Mouse (Mus musculus): ENCODE measurements at regions not wholly inside any gene's neighbourhood (a gene's known extent, or its start where the extent isn't known, plus 50 kb on each side); places are given as distances from the start of the nearest gene placed in this dataset.
A peak's percentile ranks its signal among the peaks of the same experiment; 100 is the strongest.

DNA sequence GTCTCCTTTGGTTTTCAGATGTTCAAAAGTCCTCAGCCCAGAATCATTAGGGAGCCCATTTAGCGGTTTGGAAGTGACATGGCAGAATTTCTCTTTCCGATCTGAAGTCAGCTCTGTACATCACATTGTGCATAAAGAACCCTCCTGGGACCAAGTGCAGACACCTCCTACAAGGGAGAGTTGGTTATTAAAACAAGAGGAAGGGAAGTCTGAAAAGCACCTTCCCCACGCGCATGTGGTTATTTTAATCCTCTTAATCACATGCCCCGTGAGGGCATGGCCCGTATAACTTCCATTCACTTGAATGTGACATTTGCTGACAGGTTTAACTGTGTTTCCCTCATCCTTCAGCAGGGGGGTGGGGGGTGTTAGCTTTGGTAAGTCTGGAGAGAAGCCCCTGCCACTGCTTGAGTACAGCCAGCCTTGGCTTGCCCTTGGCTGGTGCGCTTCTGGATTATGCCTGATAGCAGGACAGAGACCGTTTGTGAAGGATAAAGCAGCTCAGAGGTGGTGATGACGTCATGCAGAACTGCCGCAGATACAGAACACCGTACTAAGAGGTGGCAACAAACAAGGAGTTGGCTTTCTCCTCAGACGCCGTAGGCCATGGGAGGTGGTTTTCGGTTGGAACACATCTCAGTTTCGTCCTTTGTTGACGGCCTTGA lies 51.5 kb upstream of the Pcdh8 start:
- no peak for TF ChIP-seq SMC3 (IDR thresholded peaks at IDR 0.05; ENCODE audit: low read depth, low read length)
- peak; percentile 80 for TF ChIP-seq JUND (conservative IDR thresholded peaks at IDR 0.05; ENCODE audit: low read depth, low read length)
- peak; percentile 64 for TF ChIP-seq EP300 (IDR thresholded peaks at IDR 0.05; ENCODE audit: low read length)
- TF ChIP-seq CTCF (conservative IDR thresholded peaks at IDR 0.05 in 1 of 2, IDR thresholded peaks at IDR 0.05 in 1 of 2; ENCODE audit: low read depth in 2 of 2, low read length in 2 of 2) = no peak
- TF ChIP-seq USF2 (conservative IDR thresholded peaks at IDR 0.05; ENCODE audit: low read depth, low read length) = 0 out of 2 replicates have a peak, but pooled peaks have one; percentile 21
- no peak for TF ChIP-seq NRF1 (IDR thresholded peaks at IDR 0.05; ENCODE audit: low read depth, low read length)
- no peak for TF ChIP-seq POLR2AphosphoS2 (IDR thresholded peaks at IDR 0.05; ENCODE audit: low read depth, low read length)
- peak; percentile 46 for TF ChIP-seq TCF12 (IDR thresholded peaks at IDR 0.05; ENCODE audit: low read depth, low read length)
- TF ChIP-seq GABPA (IDR thresholded peaks at IDR 0.05; ENCODE audit: insufficient replicate concordance, low read depth, low read length) = no peak
- TF ChIP-seq BHLHE40 (IDR thresholded peaks at IDR 0.05; ENCODE audit: low read depth, low read length) = peak; percentile 98

Measured in CH12.LX (cell line).